ENCODE assay signal across 25 mouse cellular contexts in the genomic region with DNA sequence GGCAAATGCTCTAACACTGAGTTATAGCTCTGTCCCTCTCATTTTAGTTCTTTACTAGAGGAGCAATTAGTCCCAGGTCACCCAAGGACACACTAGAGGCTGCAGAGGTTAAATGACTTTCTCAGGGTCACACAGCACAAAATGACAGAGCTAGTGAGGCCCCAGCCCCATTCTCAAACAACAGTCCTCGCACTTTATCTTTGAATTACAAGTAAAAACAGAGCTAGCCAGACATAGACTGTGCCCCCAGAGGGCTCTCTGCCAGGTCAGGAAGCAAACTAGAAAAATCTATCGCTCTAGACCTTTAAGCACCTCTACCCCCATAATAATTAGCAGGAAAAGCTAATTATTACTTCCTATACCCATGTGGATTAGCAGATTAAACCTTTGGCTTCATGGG. TPM values are rescaled to one million over a fixed set of nuclear protein-coding genes. Genes with fewer than 3 reads are reported as not detected.
DNase-seq lines count a peak whose midpoint lies in the region; ATAC-seq and TF ChIP-seq lines count a peak whose summit lies in the region.
"Had no signal": no experiment of that assay in that cellular context is flagged by ENCODE, and none has a peak within 500 bp of the region (broad histone marks: within the 10 kb centered on the region; RNA-seq: fewer than 3 reads in every experiment).

No protein-coding gene starts in this region.

- H3K27ac ChIP-seq in gastrocnemius, adult 2 months, result peak overlapping the region; percentile 62
- H3K27ac ChIP-seq in kidney, embryonic 14.5 days (ENCODE audit: low read depth, low read length), result peak overlapping the region; percentile 4; the same call in 1 of the 2 replicates
- peak overlapping the region; percentile 59 for H3K27ac ChIP-seq in spleen, adult 2 months (ENCODE audit: insufficient read depth, low read length)
- H3K27ac ChIP-seq: embryonic facial prominence, embryonic 13.5 days; forebrain, embryonic 10.5 days; forebrain, embryonic 15.5 days; heart, adult 2 months; hindbrain, embryonic 15.5 days; left cerebral cortex, adult 2 months; limb, embryonic 13.5 days; macrophage; stomach, embryonic 15.5 days had no signal

- peaks cover 24% of the 10 kb centered on the region; the same call in 1 of the 2 replicates for H3K4me1 ChIP-seq in kidney, embryonic 14.5 days (ENCODE audit: control insufficient read depth, insufficient read depth, low read length)
- peaks cover 43% of the 10 kb centered on the region; the same call in 1 of the 2 replicates for H3K4me1 ChIP-seq in spleen, adult 2 months (ENCODE audit: control insufficient read depth, insufficient read depth, insufficient read length)
- H3K4me1 ChIP-seq: stomach, embryonic 15.5 days had no signal

- peaks cover 14% of the 10 kb centered on the region for H3K36me3 ChIP-seq in kidney, embryonic 14.5 days (ENCODE audit: control insufficient read depth, insufficient read depth, low read length)
- peaks cover 5% of the 10 kb centered on the region for H3K36me3 ChIP-seq in spleen, adult 2 months (ENCODE audit: control insufficient read depth, insufficient read depth, low read length)

- no peak for ATAC-seq in kidney, embryonic 14.5 days (ENCODE audit: low FRiP score, low TSS enrichment)
- ATAC-seq in megakaryocyte progenitor cell, adult 5-6 weeks (replicated peaks; ENCODE audit: poor library complexity), result no peak
- ATAC-seq: forebrain, embryonic 15.5 days; Patski had no signal

- H3K4me3 ChIP-seq in gastrocnemius, adult 2 months, result no peak overlapping the region
- H3K4me3 ChIP-seq in kidney, embryonic 14.5 days (ENCODE audit: low read length), result no peak overlapping the region
- H3K4me3 ChIP-seq in spleen, adult 2 months (ENCODE audit: extremely low read depth, insufficient read depth, insufficient read length), result no peak overlapping the region
- H3K4me3 ChIP-seq: embryonic facial prominence, embryonic 13.5 days; forebrain, embryonic 10.5 days; forebrain, embryonic 15.5 days; heart, adult 2 months; heart, embryonic 12.5 days; hindbrain, embryonic 15.5 days; left cerebral cortex, adult 2 months; limb, embryonic 13.5 days; stomach, embryonic 15.5 days had no signal

- no peak for TF ChIP-seq CTCF in gastrocnemius, adult 2 months (IDR thresholded peaks at IDR 0.05)
- TF ChIP-seq CTCF in spleen, adult 2 months (IDR thresholded peaks at IDR 0.05; ENCODE audit: extremely low read depth, insufficient read depth, insufficient read length, insufficient replicate concordance), result no peak

- intact Hi-C loops in gastrocnemius, adult 2 months (cut with DNase I), result no loop called here
- intact Hi-C loops in gastrocnemius, postnatal 36 days (cut with DNase I), result no loop called here

- H3K9ac ChIP-seq in kidney, embryonic 14.5 days (ENCODE audit: low read depth, low read length), result no peak overlapping the region
- H3K9ac ChIP-seq: embryonic facial prominence, embryonic 13.5 days; forebrain, embryonic 15.5 days; heart, embryonic 12.5 days; hindbrain, embryonic 15.5 days; limb, embryonic 13.5 days; stomach, embryonic 15.5 days had no signal

- WGBS in kidney, embryonic 14.5 days, result 47% methylated on average over 2 of the region's 2 CpGs
- 62% methylated on average over 2 of the region's 2 CpGs for WGBS in spleen, adult 2 months

- H3K27me3 ChIP-seq in kidney, embryonic 14.5 days (ENCODE audit: control insufficient read depth, insufficient read depth, low read length), result no peaks in the 10 kb centered on the region
- H3K27me3 ChIP-seq in spleen, adult 2 months (ENCODE audit: control insufficient read depth, insufficient read depth, low read length), result no peaks in the 10 kb centered on the region
- H3K27me3 ChIP-seq: embryonic facial prominence, embryonic 13.5 days; forebrain, embryonic 15.5 days; heart, embryonic 12.5 days; hindbrain, embryonic 15.5 days; limb, embryonic 13.5 days; Patski; stomach, embryonic 15.5 days had no signal

- no peak overlapping the region for H3K4me2 ChIP-seq in kidney, embryonic 14.5 days (replicated peaks; ENCODE audit: low read depth, low read length)
- H3K4me2 ChIP-seq: embryonic facial prominence, embryonic 13.5 days; forebrain, embryonic 15.5 days; heart, embryonic 12.5 days; hindbrain, embryonic 15.5 days; limb, embryonic 13.5 days; stomach, embryonic 15.5 days had no signal

- TF ChIP-seq POLR2A in spleen, adult 2 months (IDR thresholded peaks at IDR 0.05; ENCODE audit: low read depth, low read length), result no peak

- peak; percentile 10 for DNase-seq in gastrocnemius, adult 2 months
- no peak for DNase-seq in gastrocnemius, postnatal 36 days
- no peak for DNase-seq in kidney, postnatal 4 days
- DNase-seq in spleen, adult 2 months (ENCODE audit: low read depth in 1 of 2, low spot score in 2 of 2), result no peak
- no peak for DNase-seq in spleen, postnatal 4 days (ENCODE audit: low spot score in 2 of 2)
- no peak for DNase-seq in cerebellum, adult 11 months
- DNase-seq: cerebellum, adult 18-20 months; cerebellum, postnatal 10 days; heart, postnatal 4 days; midbrain, embryonic 14.5 days; thymus, postnatal 14 days had no signal

- H3K9me3 ChIP-seq in kidney, embryonic 14.5 days (ENCODE audit: control insufficient read depth, low read length), result no peaks in the 10 kb centered on the region
- H3K9me3 ChIP-seq: embryonic facial prominence, embryonic 13.5 days; forebrain, embryonic 10.5 days; forebrain, embryonic 15.5 days; G1E; heart, embryonic 12.5 days; hindbrain, embryonic 15.5 days; limb, embryonic 13.5 days; stomach, embryonic 15.5 days had no signal

RNA-seq across cellular contexts. Expression of gene Tbc1d14, which starts 25.4 kb away (rescaled TPM):
- total RNA-seq in gastrocnemius, adult 2 months (2021), result 10 to 100 TPM; 14.3 to 16.7 TPM
- total RNA-seq in gastrocnemius, postnatal 36 days (2021), result 10 to 100 TPM; 10.4 to 13.3 TPM
- 27.7 and 49.9 TPM in 2 replicates for polyA plus RNA-seq in kidney, embryonic 14.5 days (2014; fragmentation: Nextera tagmentation; extraction: Ambion mirVana)
- 30.9 and 38.3 TPM in 2 replicates for polyA plus RNA-seq in spleen, adult 2 months (2012; rRNA removed)
- total RNA-seq in megakaryocyte progenitor cell, adult 5-6 weeks (2015), result 13.7 and 19.5 TPM in 2 replicates
- 5.8 and 6.7 TPM in 2 replicates for total RNA-seq in megakaryocyte progenitor cell, adult 5-6 weeks (2017)

Comparison
In these comparisons a context has a peak if more than half of its experiments do, and no peak if none do; other contexts are left out.
1. H3K27ac ChIP-seq: peak in every context shown above with its lines; median percentile 62 in gastrocnemius, adult 2 months; 59 in spleen, adult 2 months; 4 in kidney, embryonic 14.5 days.